In the genomic region with DNA sequence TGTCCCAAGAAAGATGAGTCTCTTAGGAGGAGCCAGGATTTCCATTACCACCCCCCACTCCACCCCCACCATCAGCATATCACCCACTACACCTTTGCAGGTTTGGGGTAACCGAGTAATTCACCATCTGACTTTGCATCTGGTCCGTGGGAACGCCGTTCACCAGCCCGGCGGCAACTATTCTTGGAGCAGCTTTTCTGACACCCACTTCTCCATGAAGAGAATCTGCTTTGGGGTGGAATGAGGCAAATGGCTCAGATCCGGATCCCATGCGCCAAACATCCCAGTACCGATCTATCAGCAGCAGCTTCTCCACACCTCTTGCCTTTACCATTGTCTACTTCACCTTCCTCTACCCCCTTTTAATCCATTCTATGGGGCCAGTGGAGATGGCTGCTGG, we compare ENCODE assay signal across 14 mouse cellular contexts. TPM values are rescaled to one million over a fixed set of nuclear protein-coding genes. Genes with fewer than 3 reads are reported as not detected.
DNase-seq lines count a peak whose midpoint lies in the region; ATAC-seq and TF ChIP-seq lines count a peak whose summit lies in the region.
"Had no signal": no experiment of that assay in that cellular context is flagged by ENCODE, and none has a peak within 500 bp of the region (broad histone marks: within the 10 kb centered on the region; RNA-seq: fewer than 3 reads in every experiment).

No protein-coding gene starts in this region.

- no peak overlapping the region for H3K4me2 ChIP-seq in kidney, embryonic 15.5 days
- H3K4me2 ChIP-seq: heart, embryonic 13.5 days; liver, embryonic 12.5 days had no signal

- H3K4me3 ChIP-seq in bone marrow, adult 2 months (replicated peaks; ENCODE audit: control insufficient read depth, low read depth, low read length) = no peak overlapping the region
- no peak overlapping the region for H3K4me3 ChIP-seq in kidney, embryonic 15.5 days (replicated peaks)
- H3K4me3 ChIP-seq: heart, embryonic 13.5 days; liver, embryonic 12.5 days had no signal

- H3K36me3 ChIP-seq in kidney, embryonic 15.5 days = no peaks in the 10 kb centered on the region
- H3K36me3 ChIP-seq: heart, embryonic 13.5 days; liver, embryonic 12.5 days had no signal

- TF ChIP-seq CTCF in bone marrow, adult 2 months (IDR thresholded peaks at IDR 0.05; ENCODE audit: control insufficient read depth, insufficient read depth, low read length) = no peak

- no peak for ATAC-seq in kidney, embryonic 15.5 days (replicated peaks; ENCODE audit: low FRiP score)
- ATAC-seq: CD4-positive, CD25-positive, alpha-beta regulatory T cell, adult 4 months; forebrain, embryonic 14.5 days; intestine, postnatal 0 days; liver, embryonic 12.5 days had no signal

- H3K27ac ChIP-seq in bone marrow, adult 2 months (ENCODE audit: control insufficient read depth, insufficient read depth, low read depth, low read length, poor library complexity) = peak overlapping the region; percentile 12; the same call in 1 of the 2 replicates
- H3K27ac ChIP-seq in kidney, embryonic 15.5 days = no peak overlapping the region
- H3K27ac ChIP-seq: heart, embryonic 13.5 days; liver, embryonic 12.5 days had no signal

- H3K9ac ChIP-seq in kidney, embryonic 15.5 days = no peak overlapping the region
- H3K9ac ChIP-seq: heart, embryonic 13.5 days; liver, embryonic 12.5 days had no signal

- peaks cover 19% of the 10 kb centered on the region for H3K4me1 ChIP-seq in bone marrow, adult 2 months (ENCODE audit: control insufficient read depth, insufficient read depth, low read length)
- H3K4me1 ChIP-seq in kidney, embryonic 15.5 days = 0 out of 2 replicates have a peak, but pooled peaks cover 4% of the 10 kb centered on the region

- TF ChIP-seq POLR2A in bone marrow, adult 2 months (IDR thresholded peaks at IDR 0.05; ENCODE audit: borderline replicate concordance, control insufficient read depth, low read depth, low read length) = no peak

- peak; percentile 32 to 38 for DNase-seq in frontal cortex, postnatal 14 days (ENCODE audit: low spot score in 2 of 2)
- peak; percentile 41 to 73 for DNase-seq in layer of hippocampus, postnatal 14 days (ENCODE audit: low spot score in 2 of 2)
- DNase-seq in right cerebral cortex, adult 2 months (ENCODE audit: low spot score in 2 of 2) = peak; percentile 70 to 72
- no peak for DNase-seq in thymus, postnatal 25 days
- no peak for DNase-seq in thymus, postnatal 36 days
- DNase-seq: cerebellum, adult 11-12 months; midbrain, embryonic 14.5 days had no signal

- no peaks in the 10 kb centered on the region for H3K9me3 ChIP-seq in kidney, embryonic 15.5 days (replicated peaks)
- H3K9me3 ChIP-seq: heart, embryonic 13.5 days; liver, embryonic 12.5 days had no signal

- no peaks in the 10 kb centered on the region for H3K27me3 ChIP-seq in kidney, embryonic 15.5 days
- H3K27me3 ChIP-seq: heart, embryonic 13.5 days; liver, embryonic 12.5 days had no signal

- 94% methylated on average over 9 of the region's 9 CpGs for WGBS in bone marrow, adult 2 months
- 95% methylated on average over 9 of the region's 9 CpGs for WGBS in kidney, embryonic 15.5 days

RNA-seq across cellular contexts. Expression of a gene that starts 12.7 kb away (rescaled TPM):
- polyA plus RNA-seq in bone marrow, adult 2 months (2011; ENCODE audit: insufficient read depth, insufficient read length, low replicate concordance, missing spikeins) = 52.8 and 120 TPM in 2 replicates
- 1 to 10 TPM; 4.7 to 5.6 TPM for total RNA-seq in layer of hippocampus, postnatal 14 days (2021)
- polyA plus RNA-seq in kidney, embryonic 15.5 days (2015; fragmentation: Nextera tagmentation; extraction: Ambion mirVana) = 7.4 and 7.5 TPM in 2 replicates

RNA-seq across cellular contexts. Expression of a gene that starts 39.2 kb away (rescaled TPM):
- polyA plus RNA-seq in bone marrow, adult 2 months (2011; ENCODE audit: insufficient read depth, insufficient read length, low replicate concordance, missing spikeins) = 3.1 and 5.9 TPM in 2 replicates
- total RNA-seq in layer of hippocampus, postnatal 14 days (2021) = 100 to 1,000 TPM; 138 to 149 TPM
- 0.17 and 0.40 TPM in 2 replicates for polyA plus RNA-seq in kidney, embryonic 15.5 days (2015; fragmentation: Nextera tagmentation; extraction: Ambion mirVana)
- polyA plus RNA-seq: CD4-positive, CD25-positive, alpha-beta regulatory T cell, adult 4 months had no signal

Comparison
In these comparisons a context has a peak if more than half of its experiments do, and no peak if none do; other contexts are left out.
1. DNase-seq: peak in frontal cortex, postnatal 14 days (2 of 2), layer of hippocampus, postnatal 14 days (2 of 2) and right cerebral cortex, adult 2 months (2 of 2); none in thymus, postnatal 25 days (single experiment) and thymus, postnatal 36 days (0 of 2).